Mouse (Mus musculus): ENCODE measurements at regions not wholly inside any gene's neighbourhood (a gene's known extent, or its start where the extent isn't known, plus 50 kb on each side); places are given as distances from the start of the nearest gene placed in this dataset.
"Not testable (repeated sequence)": the region's sequence is repeated elsewhere in the genome, so short reads cannot be mapped to it uniquely, and the experiment has no call there.

- H3K27me3 ChIP-seq (ENCODE audit: control insufficient read depth, insufficient read depth, insufficient read length): no peaks in the 10 kb centered on the region
- no peaks in the 10 kb centered on the region for H3K36me3 ChIP-seq (ENCODE audit: control insufficient read depth, insufficient read depth)
Measured at GRCm38 (mm10) chr6:37735962-37736297, 134.7 kb upstream of the Trim24 start.

GRCm38 (mm10) chr6:37740982-37741889, 129.4 kb upstream of the Trim24 start:
- H3K4me2 ChIP-seq (ENCODE audit: low read depth): no peak overlapping the region
- H3K4me3 ChIP-seq: no peak overlapping the region
- no peak overlapping the region for H3ac ChIP-seq (ENCODE audit: control insufficient read depth, insufficient read length)
- H3K36me3 ChIP-seq (ENCODE audit: control insufficient read depth, insufficient read depth): no peaks in the 10 kb centered on the region
- no peaks in the 10 kb centered on the region for H3K79me2 ChIP-seq (ENCODE audit: control insufficient read depth, insufficient read depth)
- TF ChIP-seq MAX (IDR thresholded peaks at IDR 0.05; ENCODE audit: low read depth) (no peak), REST (IDR thresholded peaks at IDR 0.05; ENCODE audit: insufficient read depth, insufficient read length) (no peak), TCF12 (IDR thresholded peaks at IDR 0.05; ENCODE audit: insufficient read depth, poor library complexity, severe bottlenecking) (no peak), CEBPB (IDR thresholded peaks at IDR 0.05; ENCODE audit: insufficient read depth, poor library complexity, severe bottlenecking) (no peak), TCF3 (IDR thresholded peaks at IDR 0.05; ENCODE audit: insufficient read length, low read depth) (no peak), USF1 (IDR thresholded peaks at IDR 0.05; ENCODE audit: low read depth) (no peak), MYOG (IDR thresholded peaks at IDR 0.05; ENCODE audit: control insufficient read depth in 1 of 3, insufficient read depth in 1 of 3, insufficient read length in 2 of 3, low read depth in 2 of 3) (no peak), POLR2AphosphoS2 (IDR thresholded peaks at IDR 0.05; ENCODE audit: insufficient read length, low read depth) (no peak), SRF (IDR thresholded peaks at IDR 0.05; ENCODE audit: control insufficient read depth, insufficient read length, low read depth) (no peak), MYOD1 (IDR thresholded peaks at IDR 0.05; ENCODE audit: control insufficient read depth in 1 of 3, insufficient read length in 2 of 3, low read depth in 2 of 3) (no peak), E2F4 (IDR thresholded peaks at IDR 0.05; ENCODE audit: insufficient read depth) (no peak), POLR2A (IDR thresholded peaks at IDR 0.05; ENCODE audit: insufficient read length, low read depth) (no peak)
- no peaks in the 10 kb centered on the region for H3K27me3 ChIP-seq (ENCODE audit: control insufficient read depth, insufficient read depth, insufficient read length)

More at GRCm38 (mm10) chr6:37735962-37736297, 134.7 kb upstream of the Trim24 start:
- Histone ChIP-seq H3K79me2 (ENCODE audit: control insufficient read depth, insufficient read depth) (no peaks in the 10 kb centered on the region), H3ac (ENCODE audit: control insufficient read depth, insufficient read length) (no peak overlapping the region), H3K4me2 (ENCODE audit: low read depth) (no peak overlapping the region), H3K4me3 (no peak overlapping the region)
- TF ChIP-seq CEBPB (IDR thresholded peaks at IDR 0.05; ENCODE audit: insufficient read depth, poor library complexity, severe bottlenecking) (no peak), USF1 (IDR thresholded peaks at IDR 0.05; ENCODE audit: low read depth) (no peak), MYOG (IDR thresholded peaks at IDR 0.05; ENCODE audit: control insufficient read depth in 1 of 3, insufficient read depth in 1 of 3, insufficient read length in 2 of 3, low read depth in 2 of 3) (no peak)

- H3K79me2 ChIP-seq (ENCODE audit: control insufficient read depth, insufficient read depth); H3K36me3 ChIP-seq (ENCODE audit: control insufficient read depth, insufficient read depth); H3K4me3 ChIP-seq; H3ac ChIP-seq (ENCODE audit: control insufficient read depth, insufficient read length); H3K27me3 ChIP-seq (ENCODE audit: control insufficient read depth, insufficient read depth, insufficient read length); H3K4me2 ChIP-seq (ENCODE audit: low read depth): not testable (repeated sequence)
Measured at GRCm38 (mm10) chr6:37741916-37742315, 128.7 kb upstream of the Trim24 start.

GRCm38 (mm10) chr6:37744679-37745078, 125.9 kb upstream of the Trim24 start:
- H3ac ChIP-seq (ENCODE audit: control insufficient read depth, insufficient read length): no peak overlapping the region
- H3K4me3 ChIP-seq: no peak overlapping the region
- H3K27me3 ChIP-seq (ENCODE audit: control insufficient read depth, insufficient read depth, insufficient read length): no peaks in the 10 kb centered on the region
- no peaks in the 10 kb centered on the region for H3K79me2 ChIP-seq (ENCODE audit: control insufficient read depth, insufficient read depth)
- H3K4me2 ChIP-seq (ENCODE audit: low read depth): no peak overlapping the region
- no peaks in the 10 kb centered on the region for H3K36me3 ChIP-seq (ENCODE audit: control insufficient read depth, insufficient read depth)
- no peak for TF ChIP-seq POLR2A (IDR thresholded peaks at IDR 0.05; ENCODE audit: insufficient read length, low read depth)
- TF ChIP-seq MAX (IDR thresholded peaks at IDR 0.05; ENCODE audit: low read depth): no peak

GRCm38 (mm10) chr6:37745393-37746100, 125.1 kb upstream of the Trim24 start:
- Histone ChIP-seq H3K79me2 (ENCODE audit: control insufficient read depth, insufficient read depth) (no peaks in the 10 kb centered on the region), H3ac (ENCODE audit: control insufficient read depth, insufficient read length) (no peak overlapping the region), H3K36me3 (ENCODE audit: control insufficient read depth, insufficient read depth) (no peaks in the 10 kb centered on the region), H3K27me3 (ENCODE audit: control insufficient read depth, insufficient read depth, insufficient read length) (no peaks in the 10 kb centered on the region), H3K4me2 (ENCODE audit: low read depth) (no peak overlapping the region), H3K4me3 (no peak overlapping the region)
- TF ChIP-seq MYOG (IDR thresholded peaks at IDR 0.05; ENCODE audit: control insufficient read depth in 1 of 3, insufficient read depth in 1 of 3, insufficient read length in 2 of 3, low read depth in 2 of 3): no peak
- TF ChIP-seq MYOD1 (IDR thresholded peaks at IDR 0.05; ENCODE audit: control insufficient read depth in 1 of 3, insufficient read length in 2 of 3, low read depth in 2 of 3): no peak
- no peak for TF ChIP-seq REST (IDR thresholded peaks at IDR 0.05; ENCODE audit: insufficient read depth, insufficient read length)
- TF ChIP-seq CEBPB (IDR thresholded peaks at IDR 0.05; ENCODE audit: insufficient read depth, poor library complexity, severe bottlenecking): no peak
- TF ChIP-seq TCF12 (IDR thresholded peaks at IDR 0.05; ENCODE audit: insufficient read depth, poor library complexity, severe bottlenecking): no peak
- no peak for TF ChIP-seq MAX (IDR thresholded peaks at IDR 0.05; ENCODE audit: low read depth)

GRCm38 (mm10) chr6:37747793-37748192, 122.8 kb upstream of the Trim24 start:
- H3K4me3 ChIP-seq; H3K36me3 ChIP-seq (ENCODE audit: control insufficient read depth, insufficient read depth); H3K79me2 ChIP-seq (ENCODE audit: control insufficient read depth, insufficient read depth); H3K27me3 ChIP-seq (ENCODE audit: control insufficient read depth, insufficient read depth, insufficient read length); H3K4me2 ChIP-seq (ENCODE audit: low read depth); H3ac ChIP-seq (ENCODE audit: control insufficient read depth, insufficient read length): not testable (repeated sequence)

Data from myocyte (in vitro differentiated cells).